Comparison of ENCODE assay signal across 8 mouse cellular contexts in genomic region chr8:11340310-11341110, GRCm38 (mm10). TPM values are rescaled to one million over a fixed set of nuclear protein-coding genes. Genes with fewer than 3 reads are reported as not detected.
DNase-seq lines count a peak whose midpoint lies in the region; ATAC-seq and TF ChIP-seq lines count a peak whose summit lies in the region.

No protein-coding gene starts in this region.

- no peak for TF ChIP-seq CTCF in heart, adult 2 months (IDR thresholded peaks at IDR 0.05)
- TF ChIP-seq CTCF in kidney, postnatal 0 days (IDR thresholded peaks at IDR 0.05; ENCODE audit: low read depth), result no peak

- no peak overlapping the region for H3K4me2 ChIP-seq in midbrain, embryonic 13.5 days (replicated peaks)
- no peak overlapping the region for H3K4me2 ChIP-seq in kidney, postnatal 0 days (ENCODE audit: low read length)
- H3K4me2 ChIP-seq in stomach, embryonic 14.5 days (replicated peaks; ENCODE audit: low read depth, low read length), result no peak overlapping the region

- no peak for ATAC-seq in midbrain, embryonic 13.5 days
- ATAC-seq in kidney, postnatal 0 days (replicated peaks; ENCODE audit: low FRiP score, low read depth), result peak; percentile 81
- ATAC-seq in stomach, embryonic 14.5 days (ENCODE audit: insufficient number of reproducible peaks, insufficient read depth, low FRiP score, low read depth), result 0 out of 2 replicates have a peak, but pooled peaks have one; percentile 25

- peaks cover 20% of the 10 kb centered on the region for H3K4me1 ChIP-seq in midbrain, embryonic 10.5 days
- peaks cover 6% of the 10 kb centered on the region; the same call in 1 of the 2 replicates for H3K4me1 ChIP-seq in midbrain, embryonic 13.5 days (replicated peaks)
- H3K4me1 ChIP-seq in heart, adult 2 months (ENCODE audit: control insufficient read depth, insufficient read depth, low read length), result peaks cover 46% of the 10 kb centered on the region
- H3K4me1 ChIP-seq in kidney, postnatal 0 days (replicated peaks; ENCODE audit: insufficient read depth, low read length), result peaks cover 35% of the 10 kb centered on the region
- H3K4me1 ChIP-seq in stomach, embryonic 14.5 days (ENCODE audit: control insufficient read depth, insufficient read depth, low read length), result 0 out of 2 replicates have a peak, but pooled peaks cover 5% of the 10 kb centered on the region

- no peaks in the 10 kb centered on the region for H3K27me3 ChIP-seq in midbrain, embryonic 10.5 days (ENCODE audit: low read depth, poor library complexity, severe bottlenecking)
- no peaks in the 10 kb centered on the region for H3K27me3 ChIP-seq in midbrain, embryonic 13.5 days
- H3K27me3 ChIP-seq in heart, adult 2 months (ENCODE audit: control insufficient read depth, insufficient read depth, low read length), result no peaks in the 10 kb centered on the region
- H3K27me3 ChIP-seq in kidney, postnatal 0 days (ENCODE audit: insufficient read depth, low read length), result no peaks in the 10 kb centered on the region
- no peaks in the 10 kb centered on the region for H3K27me3 ChIP-seq in stomach, embryonic 14.5 days (ENCODE audit: control insufficient read depth, insufficient read depth, low read length)

- DNase-seq in midbrain, embryonic 10.5 days (ENCODE audit: low spot score), result no peak
- DNase-seq in heart, adult 2 months, result peak; percentile 63 to 76
- DNase-seq in kidney, postnatal 0 days (ENCODE audit: low spot score), result peak; percentile 64
- DNase-seq in cerebellum, adult 11-12 months, result no peak
- DNase-seq in urinary bladder, postnatal 4 days (ENCODE audit: low spot score in 2 of 2), result no peak
- DNase-seq in cerebellum, adult 11 months, result no peak

- H3K79me2 ChIP-seq in heart, adult 2 months (replicated peaks; ENCODE audit: control insufficient read depth, insufficient read depth, low read length), result peaks cover 7% of the 10 kb centered on the region

- intact Hi-C loops in heart, adult 2 months (cut with DNase I), result loop anchor here (2.0 kb wide), 2 partner anchors 18 to 26 kb away; no protein-coding TSS in a partner anchor

- H3K9me3 ChIP-seq in midbrain, embryonic 10.5 days (replicated peaks), result no peaks in the 10 kb centered on the region
- no peaks in the 10 kb centered on the region for H3K9me3 ChIP-seq in midbrain, embryonic 13.5 days
- no peaks in the 10 kb centered on the region for H3K9me3 ChIP-seq in kidney, postnatal 0 days (replicated peaks; ENCODE audit: low read length)
- no peaks in the 10 kb centered on the region for H3K9me3 ChIP-seq in stomach, embryonic 14.5 days (ENCODE audit: control insufficient read depth, low read depth, low read length)

- H3K36me3 ChIP-seq in midbrain, embryonic 10.5 days, result no peaks in the 10 kb centered on the region
- no peaks in the 10 kb centered on the region for H3K36me3 ChIP-seq in midbrain, embryonic 13.5 days
- peaks cover 8% of the 10 kb centered on the region for H3K36me3 ChIP-seq in heart, adult 2 months (ENCODE audit: control insufficient read depth, insufficient read depth, low read length)
- no peaks in the 10 kb centered on the region for H3K36me3 ChIP-seq in kidney, postnatal 0 days (ENCODE audit: insufficient read depth, low read length)
- no peaks in the 10 kb centered on the region for H3K36me3 ChIP-seq in stomach, embryonic 14.5 days (ENCODE audit: control insufficient read depth, insufficient read depth, low read length)

- H3K27ac ChIP-seq in midbrain, embryonic 10.5 days (replicated peaks), result peak overlapping the region; percentile 55
- no peak overlapping the region for H3K27ac ChIP-seq in midbrain, embryonic 13.5 days
- peak overlapping the region; percentile 77 for H3K27ac ChIP-seq in heart, adult 2 months
- peak overlapping the region; percentile 62 for H3K27ac ChIP-seq in kidney, postnatal 0 days
- no peak overlapping the region for H3K27ac ChIP-seq in stomach, embryonic 14.5 days (ENCODE audit: low read length)

- H3K4me3 ChIP-seq in midbrain, embryonic 10.5 days, result no peak overlapping the region
- H3K4me3 ChIP-seq in midbrain, embryonic 13.5 days (replicated peaks), result no peak overlapping the region
- 0 out of 2 replicates have a peak overlapping the region, but pooled peaks have one; percentile 10 for H3K4me3 ChIP-seq in heart, adult 2 months
- H3K4me3 ChIP-seq in kidney, postnatal 0 days (replicated peaks; ENCODE audit: low read depth, low read length), result no peak overlapping the region
- no peak overlapping the region for H3K4me3 ChIP-seq in stomach, embryonic 14.5 days (ENCODE audit: low read depth, low read length)

- TF ChIP-seq EP300 in heart, adult 2 months (IDR thresholded peaks at IDR 0.05; ENCODE audit: insufficient read depth, low read depth, low read length), result peak; percentile 91

- no peak overlapping the region for H3K9ac ChIP-seq in midbrain, embryonic 13.5 days (replicated peaks)
- no peak overlapping the region for H3K9ac ChIP-seq in heart, adult 2 months (ENCODE audit: low read depth, low read length)
- no peak overlapping the region for H3K9ac ChIP-seq in kidney, postnatal 0 days (ENCODE audit: low read depth, low read length)
- no peak overlapping the region for H3K9ac ChIP-seq in stomach, embryonic 14.5 days (replicated peaks; ENCODE audit: low read depth, low read length)

- 74% methylated on average over 12 of the region's 12 CpGs for WGBS in midbrain, embryonic 10.5 days
- WGBS in midbrain, embryonic 13.5 days, result 82% methylated on average over 12 of the region's 12 CpGs
- 19% methylated on average over 12 of the region's 12 CpGs for WGBS in heart, adult 2 months
- 39% methylated on average over 12 of the region's 12 CpGs for WGBS in kidney, postnatal 0 days
- 66% methylated on average over 12 of the region's 12 CpGs for WGBS in stomach, embryonic 14.5 days

- TF ChIP-seq POLR2A in heart, adult 2 months (IDR thresholded peaks at IDR 0.05; ENCODE audit: insufficient read depth, low read depth, low read length), result peak; percentile 13; the same call in 1 of the 2 replicates

RNA-seq across cellular contexts. Expression of gene Col4a1, which starts 27.9 kb away (rescaled TPM):
- 113 and 146 TPM in 2 replicates for polyA plus RNA-seq in midbrain, embryonic 10.5 days (2016; fragmentation: Nextera tagmentation; extraction: Ambion mirVana)
- polyA plus RNA-seq in midbrain, embryonic 13.5 days (2015; fragmentation: Nextera tagmentation; extraction: Ambion mirVana), result 61.4 and 83.4 TPM in 2 replicates
- total RNA-seq in heart, adult 2 months (2021), result 100 to 1,000 TPM; 221 to 311 TPM
- polyA plus RNA-seq in heart, adult 2 months (2012; rRNA removed), result 258 and 384 TPM in 2 replicates
- polyA plus RNA-seq in kidney, postnatal 0 days (2015; fragmentation: Nextera tagmentation; extraction: Ambion mirVana), result 305 and 310 TPM in 2 replicates
- 216 and 233 TPM in 2 replicates for polyA plus RNA-seq in stomach, embryonic 14.5 days (2014; fragmentation: Nextera tagmentation; extraction: Ambion mirVana)

RNA-seq across cellular contexts. Expression of gene Col4a2, which starts 27.9 kb away (rescaled TPM):
- 43.7 and 53.1 TPM in 2 replicates for polyA plus RNA-seq in midbrain, embryonic 10.5 days (2016; fragmentation: Nextera tagmentation; extraction: Ambion mirVana)
- polyA plus RNA-seq in midbrain, embryonic 13.5 days (2015; fragmentation: Nextera tagmentation; extraction: Ambion mirVana), result 28.6 and 39.1 TPM in 2 replicates
- 100 to 1,000 TPM; 139 to 172 TPM for total RNA-seq in heart, adult 2 months (2021)
- polyA plus RNA-seq in heart, adult 2 months (2012; rRNA removed), result 104 and 139 TPM in 2 replicates
- 139 and 140 TPM in 2 replicates for polyA plus RNA-seq in kidney, postnatal 0 days (2015; fragmentation: Nextera tagmentation; extraction: Ambion mirVana)
- polyA plus RNA-seq in stomach, embryonic 14.5 days (2014; fragmentation: Nextera tagmentation; extraction: Ambion mirVana), result 57.1 and 63.8 TPM in 2 replicates

Comparison
In these comparisons a context has a peak if more than half of its experiments do, and no peak if none do; other contexts are left out.
1. H3K27ac ChIP-seq: peak in midbrain, embryonic 10.5 days (single experiment), heart, adult 2 months (single experiment) and kidney, postnatal 0 days (single experiment); none in midbrain, embryonic 13.5 days (single experiment) and stomach, embryonic 14.5 days (single experiment).
2. DNase-seq: peak in heart, adult 2 months (2 of 2) and kidney, postnatal 0 days (single experiment); none in midbrain, embryonic 10.5 days (single experiment), cerebellum, adult 11-12 months (single experiment), urinary bladder, postnatal 4 days (0 of 2) and cerebellum, adult 11 months (single experiment).